Mouse (Mus musculus): ENCODE results near the gene Eci2. TPM values are rescaled to one million over a fixed set of nuclear protein-coding genes. Genes with fewer than 3 reads are reported as not detected.

The Eci2 gene
- polyA plus RNA-seq, 2 experiments, result 27.8 to 48.6 TPM

DNA sequence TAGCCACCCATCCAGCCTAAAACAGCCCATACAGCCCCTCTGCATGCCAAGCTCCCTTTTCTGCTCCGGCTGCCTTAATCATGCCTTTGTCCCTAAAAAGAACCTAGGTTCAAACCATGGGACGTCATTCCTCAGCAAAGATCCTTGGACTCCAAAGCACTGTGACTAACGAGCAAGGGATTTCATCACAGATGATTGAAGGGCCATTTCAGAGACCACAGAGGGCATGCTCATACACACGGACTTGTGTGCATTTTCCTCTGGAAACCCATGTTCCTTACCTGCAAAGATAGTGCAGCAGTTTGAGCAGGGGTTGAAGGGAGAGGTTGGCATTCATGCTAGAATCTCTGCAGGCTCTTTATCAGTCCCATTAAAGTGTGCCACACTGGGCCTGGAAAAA is 37.5 kb upstream of the Eci2 start:
- ATAC-seq (ENCODE audit: insufficient read depth) (no peak), DNase-seq (ENCODE audit: low read depth in 3 of 3, low spot score in 3 of 3) (no peak)
- Histone ChIP-seq H3K27ac (no peak overlapping the region), H3K9me3 (ENCODE audit: control insufficient read depth, low read length) (no peaks in the 10 kb centered on the region), H3K4me3 (ENCODE audit: insufficient read depth in 1 of 2, low read depth in 2 of 2, low read length in 2 of 2) (no peak overlapping the region), H3K9ac (replicated peaks) (no peak overlapping the region), H3K36me3 (replicated peaks; ENCODE audit: control insufficient read depth, insufficient read depth, low read depth) (no peaks in the 10 kb centered on the region), H3K4me2 (ENCODE audit: low read depth) (no peak overlapping the region), H3K4me1 (replicated peaks; ENCODE audit: control insufficient read depth in 2 of 2, insufficient read depth in 2 of 2, low read length in 1 of 2) (no peaks in the 10 kb centered on the region), H3K27me3 (ENCODE audit: control insufficient read depth, insufficient read depth, low read length) (no peaks in the 10 kb centered on the region)
- 56% methylated on average over 4 of the region's 4 CpGs for WGBS (ENCODE audit: insufficient replicate concordance)
- TF ChIP-seq EP300 (IDR thresholded peaks at IDR 0.05; ENCODE audit: low read depth), result no peak
- TF ChIP-seq CTCF (IDR thresholded peaks at IDR 0.05; ENCODE audit: low read depth), result no peak

DNA sequence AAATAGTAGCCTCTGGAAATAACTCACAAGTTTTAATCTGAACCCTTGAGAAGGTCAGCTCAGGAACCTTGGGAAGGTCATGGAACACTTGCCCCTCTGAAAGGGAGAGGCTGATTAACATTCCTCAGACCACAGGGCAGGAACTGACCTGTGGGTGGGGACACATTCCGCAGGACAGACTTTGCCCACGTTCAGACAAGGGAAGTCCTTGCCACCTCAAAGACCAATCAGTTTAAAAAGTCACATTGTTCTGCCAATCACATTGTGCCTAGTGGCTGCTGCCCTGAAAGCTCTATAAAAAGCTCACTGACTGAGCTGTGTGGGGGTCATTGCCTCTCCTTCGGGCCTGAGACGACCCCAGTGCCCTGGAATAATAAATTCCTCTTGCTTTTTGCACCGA is 31.2 kb upstream of the Eci2 start:
- no peak overlapping the region for H3K4me3 ChIP-seq (ENCODE audit: insufficient read depth in 1 of 2, low read depth in 2 of 2, low read length in 2 of 2)
- H3K9me3 ChIP-seq (ENCODE audit: control insufficient read depth, low read length), result no peaks in the 10 kb centered on the region
- no peaks in the 10 kb centered on the region for H3K4me1 ChIP-seq (replicated peaks; ENCODE audit: control insufficient read depth in 2 of 2, insufficient read depth in 2 of 2, low read length in 1 of 2)
- no peak overlapping the region for H3K4me2 ChIP-seq (ENCODE audit: low read depth)
- 25% methylated on average over 5 of the region's 5 CpGs for WGBS (ENCODE audit: insufficient replicate concordance)
- no peaks in the 10 kb centered on the region for H3K27me3 ChIP-seq (ENCODE audit: control insufficient read depth, insufficient read depth, low read length)
- no peak for DNase-seq (ENCODE audit: low read depth in 3 of 3, low spot score in 3 of 3)
- no peaks in the 10 kb centered on the region for H3K36me3 ChIP-seq (replicated peaks; ENCODE audit: control insufficient read depth, insufficient read depth, low read depth)
- no peak overlapping the region for H3K27ac ChIP-seq
- H3K9ac ChIP-seq (replicated peaks), result no peak overlapping the region
- TF ChIP-seq CTCF (IDR thresholded peaks at IDR 0.05; ENCODE audit: low read depth), result no peak
- no peak for TF ChIP-seq EP300 (IDR thresholded peaks at IDR 0.05; ENCODE audit: low read depth)
- no peak for ATAC-seq (ENCODE audit: insufficient read depth)

DNA sequence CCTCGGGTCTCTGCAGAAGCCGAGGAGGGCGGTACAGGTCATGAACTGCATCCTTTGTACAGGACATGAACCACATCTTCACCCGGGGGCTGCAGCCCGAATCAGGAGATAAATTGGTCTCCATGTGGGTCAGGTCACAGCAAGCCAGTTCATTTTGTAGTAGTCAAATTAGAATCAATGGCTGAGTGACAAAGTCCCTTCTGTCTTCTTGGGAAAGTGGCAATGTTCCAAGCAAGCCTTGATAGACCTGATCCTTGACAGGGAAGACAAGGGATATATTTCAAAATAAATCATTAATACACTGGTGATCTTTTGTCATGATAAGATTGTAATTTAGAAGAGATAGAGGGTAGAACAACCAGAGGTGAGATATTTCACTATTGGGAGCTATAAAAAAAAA is 9.6 kb upstream of the Eci2 start:
- ATAC-seq (ENCODE audit: insufficient read depth) (no peak), DNase-seq (ENCODE audit: low read depth in 3 of 3, low spot score in 3 of 3) (no peak)
- no peak overlapping the region for H3K4me3 ChIP-seq (ENCODE audit: insufficient read depth in 1 of 2, low read depth in 2 of 2, low read length in 2 of 2)
- H3K27me3 ChIP-seq (ENCODE audit: control insufficient read depth, insufficient read depth, low read length), result no peaks in the 10 kb centered on the region
- no peaks in the 10 kb centered on the region for H3K4me1 ChIP-seq (replicated peaks; ENCODE audit: control insufficient read depth in 2 of 2, insufficient read depth in 2 of 2, low read length in 1 of 2)
- H3K9me3 ChIP-seq (ENCODE audit: control insufficient read depth, low read length), result no peaks in the 10 kb centered on the region
- whole genome bisulfite sequencing (ENCODE audit: insufficient replicate concordance), result 66% methylated on average over 5 of the region's 5 CpGs
- no peak overlapping the region for H3K4me2 ChIP-seq (ENCODE audit: low read depth)
- H3K27ac ChIP-seq, result no peak overlapping the region
- no peak for TF ChIP-seq CTCF (IDR thresholded peaks at IDR 0.05; ENCODE audit: low read depth)
- TF ChIP-seq EP300 (IDR thresholded peaks at IDR 0.05; ENCODE audit: low read depth), result no peak
- H3K36me3 ChIP-seq (replicated peaks; ENCODE audit: control insufficient read depth, insufficient read depth, low read depth), result no peaks in the 10 kb centered on the region
- no peak overlapping the region for H3K9ac ChIP-seq (replicated peaks)

DNA sequence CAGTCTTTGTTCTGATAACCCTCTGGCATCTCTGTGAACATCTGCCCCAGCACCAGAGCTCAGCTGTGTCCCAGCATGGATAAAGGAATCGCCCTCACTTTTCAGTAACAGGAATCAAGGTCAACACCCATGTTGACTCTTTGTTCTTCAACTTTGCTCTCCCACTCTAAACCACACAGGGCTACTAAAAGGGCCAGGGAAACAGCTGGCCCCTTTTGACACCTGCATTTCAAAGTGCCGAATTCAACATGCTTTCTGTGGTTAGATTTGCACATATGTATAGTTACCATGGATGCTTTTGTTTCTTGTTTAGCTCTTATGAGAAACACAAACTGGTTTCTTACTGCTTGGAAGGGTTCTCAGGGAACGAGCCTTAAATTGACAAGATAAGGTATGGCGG is 8.8 kb upstream of the Eci2 start:
- TF ChIP-seq CTCF (IDR thresholded peaks at IDR 0.05; ENCODE audit: low read depth), result no peak
- TF ChIP-seq EP300 (IDR thresholded peaks at IDR 0.05; ENCODE audit: low read depth), result no peak
- ATAC-seq (ENCODE audit: insufficient read depth) (no peak), DNase-seq (ENCODE audit: low read depth in 3 of 3, low spot score in 3 of 3) (no peak)
- H3K27ac ChIP-seq, result no peak overlapping the region
- no peaks in the 10 kb centered on the region for H3K27me3 ChIP-seq (ENCODE audit: control insufficient read depth, insufficient read depth, low read length)
- no peaks in the 10 kb centered on the region for H3K36me3 ChIP-seq (replicated peaks; ENCODE audit: control insufficient read depth, insufficient read depth, low read depth)
- H3K9ac ChIP-seq (replicated peaks), result no peak overlapping the region
- H3K9me3 ChIP-seq (ENCODE audit: control insufficient read depth, low read length), result no peaks in the 10 kb centered on the region
- no peak overlapping the region for H3K4me2 ChIP-seq (ENCODE audit: low read depth)
- no peaks in the 10 kb centered on the region for H3K4me1 ChIP-seq (replicated peaks; ENCODE audit: control insufficient read depth in 2 of 2, insufficient read depth in 2 of 2, low read length in 1 of 2)
- WGBS (ENCODE audit: insufficient replicate concordance), result 62% methylated on average over 4 of the region's 4 CpGs
- no peak overlapping the region for H3K4me3 ChIP-seq (ENCODE audit: insufficient read depth in 1 of 2, low read depth in 2 of 2, low read length in 2 of 2)

DNA sequence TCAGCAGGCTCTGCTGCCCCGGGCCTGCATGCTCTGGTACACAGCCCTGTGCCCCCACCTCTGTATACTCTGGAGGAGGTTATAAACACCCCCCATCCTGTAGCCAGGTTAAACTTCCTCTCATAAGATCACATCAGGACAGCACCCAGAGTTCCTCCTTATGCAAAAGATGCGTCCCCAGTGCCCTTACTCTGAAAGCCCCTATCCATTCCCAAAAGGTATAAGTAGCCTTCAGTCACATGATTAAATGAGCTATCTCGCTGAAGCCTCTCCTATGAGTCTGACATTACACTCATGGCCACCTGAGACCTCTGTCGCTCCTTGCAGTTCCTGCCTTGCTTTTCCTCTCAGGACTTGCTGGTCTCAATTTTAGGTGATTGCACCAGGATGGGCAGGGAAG is 6.7 kb upstream of the Eci2 start:
- Histone ChIP-seq H3K9ac (replicated peaks) (no peak overlapping the region), H3K4me1 (replicated peaks; ENCODE audit: control insufficient read depth in 2 of 2, insufficient read depth in 2 of 2, low read length in 1 of 2) (no peaks in the 10 kb centered on the region), H3K4me3 (ENCODE audit: insufficient read depth in 1 of 2, low read depth in 2 of 2, low read length in 2 of 2) (no peak overlapping the region), H3K36me3 (replicated peaks; ENCODE audit: control insufficient read depth, insufficient read depth, low read depth) (no peaks in the 10 kb centered on the region), H3K9me3 (ENCODE audit: control insufficient read depth, low read length) (no peaks in the 10 kb centered on the region), H3K27ac (no peak overlapping the region), H3K4me2 (ENCODE audit: low read depth) (no peak overlapping the region), H3K27me3 (ENCODE audit: control insufficient read depth, insufficient read depth, low read length) (no peaks in the 10 kb centered on the region)
- ATAC-seq (ENCODE audit: insufficient read depth) (no peak), DNase-seq (ENCODE audit: low read depth in 3 of 3, low spot score in 3 of 3) (no peak)
- TF ChIP-seq CTCF (IDR thresholded peaks at IDR 0.05; ENCODE audit: low read depth) (no peak), EP300 (IDR thresholded peaks at IDR 0.05; ENCODE audit: low read depth) (no peak)
- WGBS (ENCODE audit: insufficient replicate concordance), result 63% methylated on average over 4 of the region's 4 CpGs

Measured in liver, embryonic 14.5 days (tissue).